Mouse (Mus musculus) c-Kit-positive CD71-positive TER-119-negative erythroid progenitor cells, embryonic 14.5 days (primary cell): ENCODE results near the gene Iqcf6.
A peak's percentile ranks its signal among the peaks of the same experiment; 100 is the strongest.

Experiments used
- DNase-seq: peaks from one replicate; pipeline ENCODE4 v3.0.0-alpha.2; 2013; ENCODE audit warnings: low read depth

The Iqcf6 gene

DNA sequence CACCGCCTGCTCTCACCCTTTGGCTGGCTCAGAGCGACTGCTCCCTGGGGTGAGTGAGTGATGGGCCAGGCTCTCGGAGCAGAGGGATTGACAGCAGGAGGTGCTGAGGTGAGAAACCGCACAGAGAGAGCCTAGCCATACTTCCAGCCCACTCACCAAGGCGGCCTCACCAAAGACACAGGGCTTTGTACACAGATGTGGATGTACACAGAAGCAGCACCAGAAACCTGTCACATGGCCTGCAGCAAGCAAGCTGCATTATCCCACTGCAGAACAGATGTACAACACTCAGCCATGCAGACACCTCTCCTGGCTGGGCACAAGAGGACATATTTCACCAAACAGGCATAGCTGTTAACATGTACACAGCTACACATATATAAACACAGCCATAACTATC is 31.2 kb downstream of the Iqcf6 start:
- DNase-seq: no peak

DNA sequence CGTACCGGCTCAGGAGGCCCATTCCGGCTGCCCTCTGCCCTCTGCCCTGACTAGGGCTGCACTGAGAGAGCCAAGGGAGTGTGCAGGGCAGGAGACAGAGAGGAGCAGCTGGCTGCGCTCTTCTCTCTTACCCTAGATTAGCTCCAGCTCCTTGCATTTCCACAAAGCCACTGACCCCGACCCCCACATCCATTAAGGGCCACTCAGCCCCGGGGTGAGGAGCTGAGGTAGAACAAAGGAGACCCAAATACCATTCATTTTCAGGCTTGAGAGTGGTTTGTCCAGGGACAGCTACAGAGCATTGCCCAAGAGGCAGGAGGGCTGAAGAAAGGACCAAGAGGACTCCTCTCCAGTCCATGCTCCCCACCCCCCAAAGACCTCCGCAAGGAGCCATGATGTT is 33.1 kb downstream of the Iqcf6 start:
- DNase-seq: no peak

DNA sequence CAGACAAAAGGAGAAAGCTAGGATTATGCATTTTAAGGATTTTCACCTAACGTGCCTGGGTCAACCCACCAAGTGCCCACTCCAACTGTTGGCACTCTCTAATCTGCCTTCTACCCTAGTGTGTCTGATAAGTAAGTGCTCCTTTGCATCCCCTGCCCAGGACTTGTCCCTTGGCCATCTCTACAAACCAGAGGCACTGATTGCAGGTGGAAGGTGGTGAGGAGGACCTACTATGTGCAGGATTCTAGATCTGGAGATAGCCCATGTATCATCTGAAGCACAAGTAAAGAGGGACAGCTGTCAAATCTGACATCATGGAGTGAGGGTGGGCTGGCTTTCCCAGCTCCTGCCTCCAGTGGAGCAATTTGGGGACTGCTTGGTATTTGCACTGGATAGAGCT is 33.6 kb downstream of the Iqcf6 start:
- no peak for DNase-seq

DNA sequence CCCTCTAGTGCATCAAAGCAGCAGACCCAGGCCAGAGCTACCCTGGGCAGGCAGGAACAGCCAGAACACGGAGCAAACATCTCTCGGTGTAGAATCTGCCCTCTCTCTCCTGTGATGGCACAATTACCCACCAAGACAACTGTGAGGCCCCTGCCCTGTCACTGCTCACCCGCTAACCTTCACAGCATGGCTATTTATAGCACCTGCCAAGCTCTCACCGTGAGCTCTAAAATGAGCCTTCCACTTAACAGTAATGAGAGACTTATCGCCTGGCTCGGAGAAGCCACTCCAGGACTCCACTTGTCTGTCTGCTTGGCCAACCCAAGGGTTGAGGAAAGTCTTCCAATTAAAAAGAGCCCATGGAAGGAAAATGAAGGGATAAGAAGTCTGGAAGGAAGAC is 36.8 kb downstream of the Iqcf6 start:
- no peak for DNase-seq

DNA sequence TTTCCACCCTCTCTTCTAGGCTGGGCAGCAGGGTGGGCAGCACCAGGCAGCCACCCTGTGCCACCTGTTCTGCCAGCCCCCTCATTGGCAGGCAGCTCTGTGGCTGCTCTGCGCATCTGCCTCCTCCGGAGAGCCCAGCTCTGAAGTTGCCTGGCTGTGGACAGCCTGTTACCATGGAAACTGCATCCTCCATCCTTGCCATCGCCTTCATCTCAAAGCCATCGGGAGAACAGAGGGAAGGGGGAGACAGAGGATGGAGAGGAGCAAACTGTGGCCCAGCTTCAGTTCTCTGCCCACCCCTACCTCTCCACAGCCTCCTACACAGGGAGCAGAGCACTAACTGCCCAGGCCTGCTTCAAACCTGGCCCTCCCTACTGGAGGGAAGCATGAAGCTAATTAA is 38.1 kb downstream of the Iqcf6 start:
- no peak for DNase-seq

DNA sequence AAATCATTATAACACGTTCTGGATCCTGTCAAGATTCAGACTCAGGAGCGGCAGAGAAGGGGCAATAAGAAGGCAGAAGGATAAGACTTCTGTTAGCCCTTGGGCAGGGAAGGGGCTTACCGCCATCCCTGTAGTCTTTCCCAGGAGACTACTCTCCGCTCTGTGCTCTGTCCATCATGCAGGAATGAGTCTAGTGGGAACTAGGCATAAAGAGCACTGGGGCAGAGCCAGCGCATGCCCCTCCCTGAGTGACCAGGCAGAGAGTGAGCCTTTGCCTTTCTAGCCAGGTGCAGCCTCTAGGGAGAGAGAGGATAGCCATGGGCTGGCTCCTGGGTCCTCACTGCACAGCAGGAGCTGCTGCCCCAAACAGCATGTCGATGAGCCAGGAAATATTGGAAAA is 38.5 kb downstream of the Iqcf6 start:
- no peak for DNase-seq

DNA sequence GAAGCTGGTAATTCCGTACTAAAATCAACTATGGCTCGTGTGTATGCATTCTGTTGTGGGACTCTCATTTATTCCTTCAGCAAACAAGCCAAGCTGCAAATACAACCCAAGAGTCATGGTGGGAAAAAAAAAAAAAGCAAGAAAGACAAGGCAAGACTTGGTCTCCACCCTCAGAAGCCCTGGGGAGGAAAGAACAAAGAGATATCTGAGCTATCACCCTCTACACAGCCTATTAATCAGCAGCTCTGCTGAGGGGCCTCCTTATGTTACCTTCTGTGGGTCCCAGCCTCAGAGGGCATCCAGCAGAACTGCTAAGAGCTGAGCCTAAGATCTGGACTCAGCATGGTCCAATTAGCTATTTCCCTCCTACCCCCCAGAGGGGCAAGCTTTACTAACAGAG is 47.5 kb downstream of the Iqcf6 start:
- no peak for DNase-seq

DNA sequence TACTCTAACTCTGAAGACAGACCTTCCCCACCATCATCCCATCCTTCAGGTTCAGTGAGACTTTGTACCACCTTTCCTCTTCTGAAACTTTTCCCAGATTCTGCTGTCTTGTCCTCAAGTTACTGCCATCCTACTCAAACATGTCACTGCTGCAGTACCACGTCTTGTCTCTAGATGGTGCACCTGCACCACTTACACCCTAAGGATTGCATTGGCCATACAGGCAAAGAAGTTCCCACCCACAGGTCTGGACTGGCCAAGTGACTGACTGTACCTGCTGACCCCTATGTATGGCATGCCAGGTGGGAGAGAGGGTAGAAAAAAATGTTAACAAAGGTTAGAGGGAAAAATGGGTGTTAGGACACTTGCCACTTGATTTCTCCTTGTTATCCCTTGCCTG is 49.1 kb downstream of the Iqcf6 start:
- DNase-seq: peak; percentile 71

DNA sequence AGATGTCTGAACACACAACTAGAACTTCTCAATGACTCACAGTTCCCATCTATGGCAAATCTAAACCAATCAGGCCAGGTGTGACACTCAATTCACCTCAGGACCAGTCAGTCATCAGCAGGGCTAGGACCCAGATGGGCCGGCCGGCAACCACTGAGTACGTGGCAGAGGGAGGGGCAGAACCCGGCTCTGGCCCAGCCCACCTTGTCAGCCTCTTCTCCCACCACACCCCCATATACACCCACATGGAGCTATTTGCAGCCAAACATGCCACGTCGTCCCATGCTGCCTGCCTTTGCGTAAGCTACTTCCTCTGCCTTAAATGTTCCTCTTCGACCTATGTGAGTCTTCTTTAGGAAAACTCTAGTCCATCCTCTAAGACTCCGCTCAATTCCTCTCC is 49.6 kb downstream of the Iqcf6 start:
- no peak for DNase-seq

DNA sequence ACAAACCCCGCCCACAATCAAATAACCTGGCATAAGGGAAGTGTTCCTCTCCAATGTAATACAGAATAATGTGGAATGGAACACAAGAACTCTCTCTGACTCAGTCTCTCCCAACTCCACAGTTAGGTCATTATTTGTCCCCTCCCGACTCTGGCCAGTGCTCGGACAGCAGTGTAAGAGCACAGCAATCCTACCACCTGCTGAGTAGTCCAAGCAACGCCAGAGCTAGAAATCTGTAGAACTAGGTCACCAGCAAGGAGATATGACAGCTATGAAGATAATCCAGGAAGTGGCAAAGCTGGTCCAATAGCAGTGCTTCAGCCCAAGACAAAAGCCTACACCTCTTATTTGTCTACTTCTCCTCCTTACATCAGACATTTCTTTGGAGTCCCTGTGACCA is 50.2 kb downstream of the Iqcf6 start:
- DNase-seq: no peak
